Mouse (Mus musculus) layer of hippocampus, postnatal 14 days (tissue): ENCODE results near the gene Numbl. TPM values are rescaled to one million over a fixed set of nuclear protein-coding genes. Genes with fewer than 3 reads are reported as not detected.
A peak's percentile ranks its signal among the peaks of the same experiment; 100 is the strongest.

Experiments used
- DNase-seq, 2 experiments: peaks; one replicate each; pipeline ENCODE4 v3.0.0; 2021 to 2022; ENCODE audit warnings: low spot score in 2 of 2, mixed read lengths in 1 of 2
- total RNA-seq, 2 experiments: library from RNA; stranded (reverse); gene quantifications; 2 replicates each; pipeline ENCODE4 v1.2.3; 2021

Numbl gene
- total RNA-seq, 2 experiments from 2014 or later = 144 to 148 TPM

- DNase-seq = no peak
Observed at GRCm38 (mm10) chr7:27291795-27292466, 33.7 kb downstream of the Numbl start.

- DNase-seq = no peak
Observed at GRCm38 (mm10) chr7:27295956-27296355, 37.7 kb downstream of the Numbl start.

GRCm38 (mm10) chr7:27296518-27296917 lies 38.3 kb downstream of the Numbl start:
- no peak for DNase-seq

- no peak for DNase-seq
Observed at GRCm38 (mm10) chr7:27298033-27298610, 39.9 kb downstream of the Numbl start.

- no peak for DNase-seq
Observed at GRCm38 (mm10) chr7:27298816-27299215, 40.6 kb downstream of the Numbl start.

- DNase-seq = no peak
Observed at GRCm38 (mm10) chr7:27300351-27300750, 42.1 kb downstream of the Numbl start.

- no peak for DNase-seq
Observed at GRCm38 (mm10) chr7:27300801-27301200, 42.6 kb downstream of the Numbl start.

- DNase-seq = peak; percentile 73 to 76
Observed at GRCm38 (mm10) chr7:27302172-27302571, 43.9 kb downstream of the Numbl start.

- DNase-seq = no peak
Observed at GRCm38 (mm10) chr7:27305091-27305730, 47.0 kb downstream of the Numbl start.

GRCm38 (mm10) chr7:27306161-27307160 lies 48.2 kb downstream of the Numbl start:
- DNase-seq = no peak

- no peak for DNase-seq
Observed at GRCm38 (mm10) chr7:27307551-27307950, 49.3 kb downstream of the Numbl start.

GRCm38 (mm10) chr7:27308821-27309549 lies 50.8 kb downstream of the Numbl start:
- DNase-seq = no peak

- no peak for DNase-seq
Observed at GRCm38 (mm10) chr7:27309832-27310231, 51.6 kb downstream of the Numbl start.

- DNase-seq = peak; percentile 45 to 54
Observed at GRCm38 (mm10) chr7:27310306-27310705, 52.1 kb downstream of the Numbl start.

GRCm38 (mm10) chr7:27310996-27311535 lies 52.8 kb downstream of the Numbl start:
- no peak for DNase-seq

GRCm38 (mm10) chr7:27311651-27312284 lies 53.5 kb downstream of the Numbl start:
- DNase-seq = no peak

GRCm38 (mm10) chr7:27314393-27314792 lies 56.2 kb downstream of the Numbl start:
- no peak for DNase-seq

GRCm38 (mm10) chr7:27315958-27316357 lies 57.7 kb downstream of the Numbl start:
- DNase-seq = peak; percentile 49 to 69

- no peak for DNase-seq
Observed at GRCm38 (mm10) chr7:27319411-27319810, 61.2 kb downstream of the Numbl start.

- DNase-seq = no peak
Observed at GRCm38 (mm10) chr7:27322291-27322690, 64.1 kb downstream of the Numbl start.
